Mouse (Mus musculus): Measurements from ENCODE around the gene Zc3h13. TPM values are rescaled to one million over a fixed set of nuclear protein-coding genes. Genes with fewer than 3 reads are reported as not detected.

Gene Zc3h13
- polyA plus RNA-seq (2012; rRNA removed), result 12.5 and 12.8 TPM in 2 replicates

GRCm38 (mm10) chr14:75284193-75284915, at the start of gene Zc3h13:
Gene Zc3h13, plus strand, starts transcription at chr14:75284373.
- Histone ChIP-seq H3K36me3 (ENCODE audit: control insufficient read depth, insufficient read depth, low read length) (no peaks in the 10 kb centered on the region), H3K27ac (ENCODE audit: control insufficient read depth, insufficient read depth, low read length) (no peak within 1 kb of the TSS), H3K4me1 (replicated peaks; ENCODE audit: control insufficient read depth, insufficient read depth, low read length) (peaks cover 2% of the 10 kb centered on the region; the same call in 1 of the 2 replicates), H3K4me3 (ENCODE audit: control insufficient read depth, insufficient read depth, low read length) (peak within 1 kb of the TSS; percentile 86), H3K27me3 (ENCODE audit: control insufficient read depth, insufficient read depth, low read length) (no peaks in the 10 kb centered on the region)
- TF ChIP-seq POLR2A (IDR thresholded peaks at IDR 0.05; ENCODE audit: control insufficient read depth, extremely low read depth, insufficient read depth, low read length, poor library complexity) (peak; percentile 77), CTCF (IDR thresholded peaks at IDR 0.05; ENCODE audit: borderline replicate concordance, control insufficient read depth, extremely low read depth, insufficient read depth, low read length, poor library complexity) (peak; percentile 58; the same call in 1 of the 2 replicates)
- WGBS, result under 1% methylated on average over 61 of the region's 61 CpGs
- peak; percentile 95 for DNase-seq

GRCm38 (mm10) chr14:75235552-75235951, 48.6 kb upstream of the Zc3h13 start:
- H3K4me1 ChIP-seq (replicated peaks; ENCODE audit: control insufficient read depth, insufficient read depth, low read length), result no peaks in the 10 kb centered on the region
- no peak for DNase-seq
- 95% methylated on average over 8 of the region's 8 CpGs for WGBS
- no peaks in the 10 kb centered on the region for H3K27me3 ChIP-seq (ENCODE audit: control insufficient read depth, insufficient read depth, low read length)
- no peaks in the 10 kb centered on the region for H3K36me3 ChIP-seq (ENCODE audit: control insufficient read depth, insufficient read depth, low read length)
- no peak overlapping the region for H3K4me3 ChIP-seq (ENCODE audit: control insufficient read depth, insufficient read depth, low read length)
- no peak for TF ChIP-seq CTCF (IDR thresholded peaks at IDR 0.05; ENCODE audit: borderline replicate concordance, control insufficient read depth, extremely low read depth, insufficient read depth, low read length, poor library complexity)
- TF ChIP-seq POLR2A (IDR thresholded peaks at IDR 0.05; ENCODE audit: control insufficient read depth, extremely low read depth, insufficient read depth, low read length, poor library complexity), result no peak
- H3K27ac ChIP-seq (ENCODE audit: control insufficient read depth, insufficient read depth, low read length), result no peak overlapping the region

DNA sequence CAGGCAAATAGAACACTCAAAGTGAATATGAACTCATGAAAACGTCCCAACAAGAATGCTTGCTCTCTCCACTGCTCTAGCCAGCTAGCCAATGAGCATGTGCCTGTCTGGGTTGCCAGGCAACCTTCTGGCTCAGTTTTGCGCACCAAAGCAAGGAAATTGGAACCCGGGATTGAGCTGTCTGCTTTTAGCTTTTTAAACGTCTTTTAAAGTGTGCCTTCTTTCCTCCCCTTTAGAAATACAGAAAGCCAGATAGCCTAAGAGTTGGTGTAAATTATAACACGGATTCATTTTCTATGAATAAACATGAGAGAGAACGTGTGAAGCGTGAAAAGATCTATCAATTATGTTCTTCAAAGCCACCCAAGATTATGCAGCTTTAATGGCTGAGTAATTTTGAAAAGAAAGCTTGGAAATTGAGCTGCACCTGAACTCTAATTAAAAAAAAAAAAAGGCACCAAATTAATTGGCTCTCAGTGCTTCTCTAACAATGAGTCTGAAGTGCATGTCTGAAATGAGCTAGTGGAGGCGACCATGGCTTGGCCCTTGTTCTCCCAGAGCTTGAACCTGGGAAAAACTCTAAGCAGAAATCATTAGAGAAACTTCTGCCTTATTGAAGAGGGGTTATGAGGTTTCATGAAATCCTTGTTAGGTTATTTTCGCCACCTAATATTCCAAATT, 48.1 kb upstream of the Zc3h13 start:
- WGBS, result 88% methylated on average over 9 of the region's 9 CpGs
- no peak for DNase-seq
- Histone ChIP-seq H3K4me1 (replicated peaks; ENCODE audit: control insufficient read depth, insufficient read depth, low read length) (no peaks in the 10 kb centered on the region), H3K27ac (ENCODE audit: control insufficient read depth, insufficient read depth, low read length) (no peak overlapping the region), H3K27me3 (ENCODE audit: control insufficient read depth, insufficient read depth, low read length) (no peaks in the 10 kb centered on the region), H3K4me3 (ENCODE audit: control insufficient read depth, insufficient read depth, low read length) (no peak overlapping the region), H3K36me3 (ENCODE audit: control insufficient read depth, insufficient read depth, low read length) (no peaks in the 10 kb centered on the region)
- TF ChIP-seq POLR2A (IDR thresholded peaks at IDR 0.05; ENCODE audit: control insufficient read depth, extremely low read depth, insufficient read depth, low read length, poor library complexity), result no peak
- TF ChIP-seq CTCF (IDR thresholded peaks at IDR 0.05; ENCODE audit: borderline replicate concordance, control insufficient read depth, extremely low read depth, insufficient read depth, low read length, poor library complexity), result no peak

- Histone ChIP-seq H3K27me3 (ENCODE audit: control insufficient read depth, insufficient read depth, low read length) (no peaks in the 10 kb centered on the region), H3K27ac (ENCODE audit: control insufficient read depth, insufficient read depth, low read length) (no peak overlapping the region), H3K36me3 (ENCODE audit: control insufficient read depth, insufficient read depth, low read length) (no peaks in the 10 kb centered on the region), H3K4me1 (replicated peaks; ENCODE audit: control insufficient read depth, insufficient read depth, low read length) (no peaks in the 10 kb centered on the region), H3K4me3 (ENCODE audit: control insufficient read depth, insufficient read depth, low read length) (no peak overlapping the region)
- TF ChIP-seq POLR2A (IDR thresholded peaks at IDR 0.05; ENCODE audit: control insufficient read depth, extremely low read depth, insufficient read depth, low read length, poor library complexity), result no peak
- no peak for TF ChIP-seq CTCF (IDR thresholded peaks at IDR 0.05; ENCODE audit: borderline replicate concordance, control insufficient read depth, extremely low read depth, insufficient read depth, low read length, poor library complexity)
- no peak for DNase-seq
- 96% methylated on average over 4 of the region's 4 CpGs for WGBS
Measured at GRCm38 (mm10) chr14:75236636-75237003, 47.6 kb upstream of the Zc3h13 start.

DNA sequence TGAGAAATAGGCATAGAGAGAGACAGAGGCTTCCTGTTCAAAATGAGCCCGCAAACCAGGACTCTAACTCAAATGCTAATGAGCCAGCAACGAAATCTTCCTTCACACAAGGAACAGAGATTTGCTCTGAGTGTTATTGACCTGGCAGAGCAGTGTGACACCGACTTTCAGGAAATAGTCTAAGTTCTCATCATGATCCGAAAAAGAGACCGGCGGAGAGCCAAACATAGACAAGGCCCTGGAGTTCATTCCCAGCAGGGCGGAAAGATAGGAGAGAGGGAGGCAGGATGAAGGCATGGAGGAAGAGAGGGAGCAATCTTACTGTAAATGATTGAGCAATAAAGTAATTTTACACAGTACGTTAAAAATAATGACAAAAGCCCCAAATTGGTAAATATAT, 47.1 kb upstream of the Zc3h13 start:
- Histone ChIP-seq H3K4me1 (replicated peaks; ENCODE audit: control insufficient read depth, insufficient read depth, low read length) (no peaks in the 10 kb centered on the region), H3K36me3 (ENCODE audit: control insufficient read depth, insufficient read depth, low read length) (no peaks in the 10 kb centered on the region), H3K4me3 (ENCODE audit: control insufficient read depth, insufficient read depth, low read length) (no peak overlapping the region), H3K27me3 (ENCODE audit: control insufficient read depth, insufficient read depth, low read length) (no peaks in the 10 kb centered on the region), H3K27ac (ENCODE audit: control insufficient read depth, insufficient read depth, low read length) (no peak overlapping the region)
- TF ChIP-seq CTCF (IDR thresholded peaks at IDR 0.05; ENCODE audit: borderline replicate concordance, control insufficient read depth, extremely low read depth, insufficient read depth, low read length, poor library complexity) (no peak), POLR2A (IDR thresholded peaks at IDR 0.05; ENCODE audit: control insufficient read depth, extremely low read depth, insufficient read depth, low read length, poor library complexity) (no peak)
- 93% methylated on average over 8 of the region's 8 CpGs for WGBS
- DNase-seq, result no peak

DNA sequence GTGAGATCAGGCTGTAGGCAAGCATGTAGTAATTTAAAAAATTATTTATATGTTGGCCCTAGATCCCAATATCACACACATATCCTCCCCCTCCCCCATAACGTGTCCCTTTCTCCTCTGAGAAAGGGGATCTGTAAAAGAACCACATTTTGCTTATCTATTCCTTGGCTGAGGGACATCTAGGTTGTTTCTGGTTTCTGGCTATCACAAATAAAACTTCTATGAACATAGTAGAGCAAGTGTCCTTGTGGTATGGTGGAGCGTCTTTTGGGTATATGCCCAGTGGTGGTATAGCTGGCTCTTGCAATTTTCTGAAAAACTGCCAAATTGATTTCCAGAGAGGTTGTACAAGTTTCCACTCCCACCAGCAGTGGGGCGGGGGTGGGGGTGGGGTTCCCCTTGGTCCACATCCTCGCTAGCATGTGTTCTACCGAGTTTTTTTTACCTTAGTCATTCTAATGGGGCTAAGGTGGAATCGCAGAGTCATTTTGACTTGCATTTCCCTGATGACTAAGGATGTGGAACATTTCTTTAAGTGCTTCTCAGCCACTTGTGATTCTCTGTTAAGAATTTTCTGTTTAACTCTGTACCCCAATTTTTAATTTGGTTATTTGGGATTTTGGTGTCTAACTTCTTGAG, 46.0 kb upstream of the Zc3h13 start:
- Histone ChIP-seq H3K4me1 (replicated peaks; ENCODE audit: control insufficient read depth, insufficient read depth, low read length) (no peaks in the 10 kb centered on the region), H3K27ac (ENCODE audit: control insufficient read depth, insufficient read depth, low read length) (no peak overlapping the region), H3K27me3 (ENCODE audit: control insufficient read depth, insufficient read depth, low read length) (no peaks in the 10 kb centered on the region), H3K36me3 (ENCODE audit: control insufficient read depth, insufficient read depth, low read length) (no peaks in the 10 kb centered on the region), H3K4me3 (ENCODE audit: control insufficient read depth, insufficient read depth, low read length) (no peak overlapping the region)
- TF ChIP-seq POLR2A (IDR thresholded peaks at IDR 0.05; ENCODE audit: control insufficient read depth, extremely low read depth, insufficient read depth, low read length, poor library complexity), result no peak
- WGBS, result 46% methylated on average over 6 of the region's 6 CpGs
- no peak for DNase-seq

All from thymus, adult 2 months (tissue).